Comparison of ENCODE assay signal across 21 mouse cellular contexts in the genomic region with DNA sequence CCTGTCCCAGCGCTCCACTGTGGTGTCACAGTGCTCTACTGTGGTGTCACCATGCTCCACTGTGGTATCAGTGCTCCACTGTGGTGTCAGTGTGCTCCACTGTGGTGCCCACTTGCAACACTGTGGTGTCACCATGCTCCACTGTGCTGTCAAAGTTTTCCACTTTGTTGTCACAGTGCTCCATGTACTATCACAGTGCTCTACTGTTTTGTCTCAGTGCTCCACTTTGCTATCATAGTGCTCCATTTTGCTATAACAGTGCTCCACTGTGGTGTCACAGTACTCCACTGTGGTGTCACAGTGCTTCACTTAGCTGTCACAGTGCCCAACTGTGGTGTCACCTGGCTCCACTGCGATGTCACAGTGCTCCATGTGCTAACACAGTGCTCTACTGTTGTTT.
DNase-seq lines count a peak whose midpoint lies in the region; ATAC-seq and TF ChIP-seq lines count a peak whose summit lies in the region.
"Had no signal": no experiment of that assay in that cellular context is flagged by ENCODE, and none has a peak within 500 bp of the region (broad histone marks: within the 10 kb centered on the region; RNA-seq: fewer than 3 reads in every experiment).

No protein-coding gene starts in this region.

- H3K27ac ChIP-seq in forebrain, embryonic 10.5 days: no peak overlapping the region
- H3K27ac ChIP-seq in forebrain, postnatal 0 days (ENCODE audit: low read depth, low read length): no peak overlapping the region
- H3K27ac ChIP-seq in intestine, embryonic 14.5 days (ENCODE audit: low read depth): no peak overlapping the region
- no peak overlapping the region for H3K27ac ChIP-seq in intestine, embryonic 16.5 days (ENCODE audit: low read length)
- H3K27ac ChIP-seq: embryonic facial prominence, embryonic 10.5 days; hindbrain, embryonic 10.5 days; hindbrain, embryonic 14.5 days had no signal

- H3K4me3 ChIP-seq in forebrain, embryonic 10.5 days: no peak overlapping the region
- no peak overlapping the region for H3K4me3 ChIP-seq in forebrain, postnatal 0 days (ENCODE audit: low read depth, low read length)
- no peak overlapping the region for H3K4me3 ChIP-seq in intestine, embryonic 14.5 days (ENCODE audit: low read depth, low read length)
- H3K4me3 ChIP-seq in intestine, embryonic 16.5 days (ENCODE audit: low read length): no peak overlapping the region
- H3K4me3 ChIP-seq: embryonic facial prominence, embryonic 10.5 days; hindbrain, embryonic 10.5 days had no signal

- H3K36me3 ChIP-seq in forebrain, embryonic 10.5 days (replicated peaks): no peaks in the 10 kb centered on the region
- H3K36me3 ChIP-seq in forebrain, postnatal 0 days (ENCODE audit: insufficient read depth): no peaks in the 10 kb centered on the region
- H3K36me3 ChIP-seq in intestine, embryonic 14.5 days (ENCODE audit: control insufficient read depth, insufficient read depth, low read length): no peaks in the 10 kb centered on the region
- no peaks in the 10 kb centered on the region for H3K36me3 ChIP-seq in intestine, embryonic 16.5 days (ENCODE audit: control insufficient read depth, insufficient read depth, low read length)
- H3K36me3 ChIP-seq: embryonic facial prominence, embryonic 10.5 days; G1E; hindbrain, embryonic 10.5 days had no signal

- H3K4me1 ChIP-seq in forebrain, embryonic 10.5 days: no peaks in the 10 kb centered on the region
- no peaks in the 10 kb centered on the region for H3K4me1 ChIP-seq in forebrain, postnatal 0 days (ENCODE audit: insufficient read depth)
- no peaks in the 10 kb centered on the region for H3K4me1 ChIP-seq in intestine, embryonic 14.5 days (replicated peaks; ENCODE audit: control insufficient read depth, insufficient read depth, low read length)
- no peaks in the 10 kb centered on the region for H3K4me1 ChIP-seq in intestine, embryonic 16.5 days (ENCODE audit: control insufficient read depth, insufficient read depth, low read length)
- H3K4me1 ChIP-seq: embryonic facial prominence, embryonic 10.5 days; hindbrain, embryonic 10.5 days had no signal

- no peak for ATAC-seq in forebrain, postnatal 0 days
- ATAC-seq in intestine, embryonic 14.5 days (replicated peaks; ENCODE audit: low FRiP score, low TSS enrichment, low read depth): no peak
- ATAC-seq in intestine, embryonic 16.5 days: no peak
- ATAC-seq: CD4-positive, CD25-positive, alpha-beta regulatory T cell, adult 4 months; forebrain, embryonic 14.5 days had no signal

- H3K9ac ChIP-seq in forebrain, postnatal 0 days: no peak overlapping the region
- H3K9ac ChIP-seq in intestine, embryonic 14.5 days (ENCODE audit: low read length): no peak overlapping the region
- no peak overlapping the region for H3K9ac ChIP-seq in intestine, embryonic 16.5 days (ENCODE audit: low read depth, low read length)
- H3K9ac ChIP-seq: hindbrain, embryonic 14.5 days had no signal

- no peaks in the 10 kb centered on the region for H3K27me3 ChIP-seq in forebrain, embryonic 10.5 days (ENCODE audit: poor library complexity, severe bottlenecking)
- H3K27me3 ChIP-seq in forebrain, postnatal 0 days (ENCODE audit: insufficient read depth, low read length): no peaks in the 10 kb centered on the region
- no peaks in the 10 kb centered on the region for H3K27me3 ChIP-seq in intestine, embryonic 14.5 days (replicated peaks; ENCODE audit: control insufficient read depth, insufficient read depth, low read length)
- no peaks in the 10 kb centered on the region for H3K27me3 ChIP-seq in intestine, embryonic 16.5 days (replicated peaks; ENCODE audit: control insufficient read depth, insufficient read depth, low read length)

- peak; percentile 12 for DNase-seq in forebrain, embryonic 10.5 days (ENCODE audit: extremely low spot score, low spot score)
- DNase-seq in forebrain, postnatal 0 days: no peak
- peak; percentile 46 for DNase-seq in intestine, embryonic 14.5 days (ENCODE audit: low spot score)
- DNase-seq in right cerebral cortex, postnatal 25 days: peak; percentile 0
- DNase-seq in right cerebral cortex, adult 18-20 months: no peak
- peak; percentile 3 for DNase-seq in thymus, postnatal 4 days
- DNase-seq in thymus, adult 18-20 months: no peak
- DNase-seq: adrenal gland, adult 8-10 months; adrenal gland, postnatal 36 days; B cell, adult 2 months; cerebellum, adult 2 months; cerebellum, postnatal 10 days; gastrocnemius, postnatal 10 days; heart, postnatal 10 days had no signal

- WGBS in forebrain, embryonic 10.5 days: 79% methylated on average over 2 of the region's 2 CpGs
- WGBS in forebrain, postnatal 0 days: 74% methylated on average over 2 of the region's 2 CpGs
- WGBS in intestine, embryonic 14.5 days: 60% methylated on average over 2 of the region's 2 CpGs
- WGBS in intestine, embryonic 16.5 days: 53% methylated on average over 2 of the region's 2 CpGs

- H3K9me3 ChIP-seq in forebrain, embryonic 10.5 days: no peaks in the 10 kb centered on the region; the same call in 1 of the 2 replicates
- H3K9me3 ChIP-seq in forebrain, postnatal 0 days (ENCODE audit: low read length): no peaks in the 10 kb centered on the region
- H3K9me3 ChIP-seq in intestine, embryonic 14.5 days (ENCODE audit: control insufficient read depth, low read length): no peaks in the 10 kb centered on the region
- no peaks in the 10 kb centered on the region for H3K9me3 ChIP-seq in intestine, embryonic 16.5 days (ENCODE audit: control insufficient read depth, low read length)
- H3K9me3 ChIP-seq: hindbrain, embryonic 10.5 days had no signal

- no peak overlapping the region for H3K4me2 ChIP-seq in forebrain, postnatal 0 days (ENCODE audit: low read depth)
- H3K4me2 ChIP-seq in intestine, embryonic 14.5 days (ENCODE audit: low read length): no peak overlapping the region
- H3K4me2 ChIP-seq in intestine, embryonic 16.5 days (ENCODE audit: low read depth, low read length): no peak overlapping the region
- H3K4me2 ChIP-seq: hindbrain, embryonic 14.5 days had no signal

- no peak for TF ChIP-seq CTCF in forebrain, postnatal 0 days (IDR thresholded peaks at IDR 0.05; ENCODE audit: low read depth)

Comparison
In these comparisons a context has a peak if more than half of its experiments do, and no peak if none do; other contexts are left out.
1. DNase-seq: peak in forebrain, embryonic 10.5 days (single experiment), intestine, embryonic 14.5 days (single experiment), right cerebral cortex, postnatal 25 days (single experiment) and thymus, postnatal 4 days (single experiment); none in forebrain, postnatal 0 days (single experiment), right cerebral cortex, adult 18-20 months (single experiment) and thymus, adult 18-20 months (0 of 2).